Mouse (Mus musculus): Measurements from ENCODE around the gene Six5. TPM values are rescaled to one million over a fixed set of nuclear protein-coding genes. Genes with fewer than 3 reads are reported as not detected.
A peak's percentile ranks its signal among the peaks of the same experiment; 100 is the strongest.
"Not testable (repeated sequence)": the region's sequence is repeated elsewhere in the genome, so short reads cannot be mapped to it uniquely, and the experiment has no call there.

Six5 gene
- polyA plus RNA-seq, 1 experiment from 2014 or later: 10.5 TPM

- no peak overlapping the region for H3K27ac ChIP-seq (replicated peaks; ENCODE audit: low read depth, low read length)
- H3K4me1 ChIP-seq (ENCODE audit: control insufficient read depth, insufficient read depth, low read length): no peaks in the 10 kb centered on the region
- no peak overlapping the region for H3K4me3 ChIP-seq (ENCODE audit: low read depth, low read length)
- H3K9ac ChIP-seq (replicated peaks; ENCODE audit: low read length): no peak overlapping the region
- DNase-seq (ENCODE audit: low spot score) (peak; percentile 86), ATAC-seq (replicated peaks; ENCODE audit: insufficient number of reproducible peaks, low FRiP score, low TSS enrichment, low read depth) (no peak)
- WGBS: 12% methylated on average over 2 of the region's 2 CpGs
- no peaks in the 10 kb centered on the region for H3K9me3 ChIP-seq (replicated peaks; ENCODE audit: control insufficient read depth, low read length)
- H3K4me2 ChIP-seq (ENCODE audit: low read depth, low read length): no peak overlapping the region
- H3K36me3 ChIP-seq (replicated peaks; ENCODE audit: control insufficient read depth, insufficient read depth, low read depth, low read length): no peaks in the 10 kb centered on the region
- peaks cover 22% of the 10 kb centered on the region for H3K27me3 ChIP-seq (ENCODE audit: control insufficient read depth, insufficient read depth, low read length)
These were observed 25.7 kb upstream of the Six5 start for GRCm38 (mm10) chr7:19068707-19069106.

GRCm38 (mm10) chr7:19069500-19069899 lies 24.9 kb upstream of the Six5 start:
- Histone ChIP-seq H3K36me3 (replicated peaks; ENCODE audit: control insufficient read depth, insufficient read depth, low read depth, low read length) (no peaks in the 10 kb centered on the region), H3K9ac (replicated peaks; ENCODE audit: low read length) (no peak overlapping the region), H3K4me3 (ENCODE audit: low read depth, low read length) (no peak overlapping the region), H3K4me2 (ENCODE audit: low read depth, low read length) (no peak overlapping the region), H3K9me3 (replicated peaks; ENCODE audit: control insufficient read depth, low read length) (no peaks in the 10 kb centered on the region), H3K27me3 (ENCODE audit: control insufficient read depth, insufficient read depth, low read length) (peaks cover 21% of the 10 kb centered on the region), H3K27ac (replicated peaks; ENCODE audit: low read depth, low read length) (no peak overlapping the region), H3K4me1 (ENCODE audit: control insufficient read depth, insufficient read depth, low read length) (no peaks in the 10 kb centered on the region)
- ATAC-seq (replicated peaks; ENCODE audit: insufficient number of reproducible peaks, low FRiP score, low TSS enrichment, low read depth) (no peak), DNase-seq (ENCODE audit: low spot score) (no peak)
- WGBS: 49% methylated on average over 3 of the region's 3 CpGs

- not testable (repeated sequence) for H3K9ac ChIP-seq (replicated peaks; ENCODE audit: low read length); DNase-seq (ENCODE audit: low spot score); H3K9me3 ChIP-seq (replicated peaks; ENCODE audit: control insufficient read depth, low read length); H3K4me2 ChIP-seq (ENCODE audit: low read depth, low read length); H3K36me3 ChIP-seq (replicated peaks; ENCODE audit: control insufficient read depth, insufficient read depth, low read depth, low read length); ATAC-seq (replicated peaks; ENCODE audit: insufficient number of reproducible peaks, low FRiP score, low TSS enrichment, low read depth); H3K4me1 ChIP-seq (ENCODE audit: control insufficient read depth, insufficient read depth, low read length); H3K27ac ChIP-seq (replicated peaks; ENCODE audit: low read depth, low read length); H3K4me3 ChIP-seq (ENCODE audit: low read depth, low read length)
- peaks cover 11% of the 10 kb centered on the region for H3K27me3 ChIP-seq (ENCODE audit: control insufficient read depth, insufficient read depth, low read length)
- WGBS: 61% methylated on average over 3 of the region's 3 CpGs
These were observed 23.4 kb upstream of the Six5 start for GRCm38 (mm10) chr7:19071024-19071423.

- no peaks in the 10 kb centered on the region for H3K27me3 ChIP-seq (ENCODE audit: control insufficient read depth, insufficient read depth, low read length)
- no peak overlapping the region for H3K9ac ChIP-seq (replicated peaks; ENCODE audit: low read length)
- H3K4me2 ChIP-seq (ENCODE audit: low read depth, low read length): no peak overlapping the region
- DNase-seq (ENCODE audit: low spot score) (no peak), ATAC-seq (replicated peaks; ENCODE audit: insufficient number of reproducible peaks, low FRiP score, low TSS enrichment, low read depth) (no peak)
- no peaks in the 10 kb centered on the region for H3K9me3 ChIP-seq (replicated peaks; ENCODE audit: control insufficient read depth, low read length)
- H3K4me1 ChIP-seq (ENCODE audit: control insufficient read depth, insufficient read depth, low read length): no peaks in the 10 kb centered on the region
- no peak overlapping the region for H3K27ac ChIP-seq (replicated peaks; ENCODE audit: low read depth, low read length)
- H3K36me3 ChIP-seq (replicated peaks; ENCODE audit: control insufficient read depth, insufficient read depth, low read depth, low read length): no peaks in the 10 kb centered on the region
- WGBS: 77% methylated on average over 9 of the region's 9 CpGs
- no peak overlapping the region for H3K4me3 ChIP-seq (ENCODE audit: low read depth, low read length)
These were observed 20.9 kb upstream of the Six5 start for GRCm38 (mm10) chr7:19073504-19073903.

GRCm38 (mm10) chr7:19074494-19074893 lies 19.9 kb upstream of the Six5 start:
- Histone ChIP-seq H3K4me3 (ENCODE audit: low read depth, low read length) (no peak overlapping the region), H3K4me1 (ENCODE audit: control insufficient read depth, insufficient read depth, low read length) (no peaks in the 10 kb centered on the region), H3K9ac (replicated peaks; ENCODE audit: low read length) (no peak overlapping the region), H3K27ac (replicated peaks; ENCODE audit: low read depth, low read length) (no peak overlapping the region), H3K4me2 (ENCODE audit: low read depth, low read length) (no peak overlapping the region), H3K9me3 (replicated peaks; ENCODE audit: control insufficient read depth, low read length) (no peaks in the 10 kb centered on the region), H3K27me3 (ENCODE audit: control insufficient read depth, insufficient read depth, low read length) (no peaks in the 10 kb centered on the region), H3K36me3 (replicated peaks; ENCODE audit: control insufficient read depth, insufficient read depth, low read depth, low read length) (no peaks in the 10 kb centered on the region; the same call in none of the 2 replicates)
- 95% methylated on average over 6 of the region's 6 CpGs for WGBS
- no peak for ATAC-seq (replicated peaks; ENCODE audit: insufficient number of reproducible peaks, low FRiP score, low TSS enrichment, low read depth)
- DNase-seq (ENCODE audit: low spot score): no peak

- 54% methylated on average over 5 of the region's 5 CpGs for WGBS
- Histone ChIP-seq H3K9ac (replicated peaks; ENCODE audit: low read length) (no peak overlapping the region), H3K4me1 (ENCODE audit: control insufficient read depth, insufficient read depth, low read length) (no peaks in the 10 kb centered on the region), H3K4me2 (ENCODE audit: low read depth, low read length) (peak overlapping the region; percentile 28; the same call in 1 of the 2 replicates), H3K9me3 (replicated peaks; ENCODE audit: control insufficient read depth, low read length) (no peaks in the 10 kb centered on the region), H3K27ac (replicated peaks; ENCODE audit: low read depth, low read length) (no peak overlapping the region), H3K27me3 (ENCODE audit: control insufficient read depth, insufficient read depth, low read length) (no peaks in the 10 kb centered on the region), H3K36me3 (replicated peaks; ENCODE audit: control insufficient read depth, insufficient read depth, low read depth, low read length) (peaks cover 5% of the 10 kb centered on the region), H3K4me3 (ENCODE audit: low read depth, low read length) (peak overlapping the region; percentile 100)
- no peak for DNase-seq (ENCODE audit: low spot score)
- ATAC-seq (replicated peaks; ENCODE audit: insufficient number of reproducible peaks, low FRiP score, low TSS enrichment, low read depth): no peak
These were observed 19.2 kb upstream of the Six5 start for GRCm38 (mm10) chr7:19075231-19075630.

- H3K27ac ChIP-seq (replicated peaks; ENCODE audit: low read depth, low read length): peak within 1 kb of the TSS; percentile 52
- no peaks in the 10 kb centered on the region for H3K9me3 ChIP-seq (replicated peaks; ENCODE audit: control insufficient read depth, low read length)
- peak within 1 kb of the TSS; percentile 74 for H3K4me2 ChIP-seq (ENCODE audit: low read depth, low read length)
- peak within 1 kb of the TSS; percentile 100 for H3K4me3 ChIP-seq (ENCODE audit: low read depth, low read length)
- no peaks in the 10 kb centered on the region for H3K27me3 ChIP-seq (ENCODE audit: control insufficient read depth, insufficient read depth, low read length)
- peaks cover 12% of the 10 kb centered on the region for H3K36me3 ChIP-seq (replicated peaks; ENCODE audit: control insufficient read depth, insufficient read depth, low read depth, low read length)
- WGBS: 1% methylated on average over 61 of the region's 91 CpGs
- ATAC-seq (replicated peaks; ENCODE audit: insufficient number of reproducible peaks, low FRiP score, low TSS enrichment, low read depth) (peak; percentile 97), DNase-seq (ENCODE audit: low spot score) (peak; percentile 100)
- H3K9ac ChIP-seq (replicated peaks; ENCODE audit: low read length): peak within 1 kb of the TSS; percentile 96
- no peaks in the 10 kb centered on the region for H3K4me1 ChIP-seq (ENCODE audit: control insufficient read depth, insufficient read depth, low read length)
These were observed 18.4 kb upstream of the Six5 start, which contains the start of gene Dmwd for GRCm38 (mm10) chr7:19075723-19076585. Gene Dmwd (plus strand): TSS chr7:19076227.

GRCm38 (mm10) chr7:19076586-19076991 lies 17.8 kb upstream of the Six5 start:
- DNase-seq (ENCODE audit: low spot score): no peak
- Histone ChIP-seq H3K27me3 (ENCODE audit: control insufficient read depth, insufficient read depth, low read length) (no peaks in the 10 kb centered on the region), H3K36me3 (replicated peaks; ENCODE audit: control insufficient read depth, insufficient read depth, low read depth, low read length) (peaks cover 18% of the 10 kb centered on the region), H3K4me1 (ENCODE audit: control insufficient read depth, insufficient read depth, low read length) (no peaks in the 10 kb centered on the region), H3K27ac (replicated peaks; ENCODE audit: low read depth, low read length) (peak overlapping the region; percentile 52), H3K4me2 (ENCODE audit: low read depth, low read length) (peak overlapping the region; percentile 74), H3K4me3 (ENCODE audit: low read depth, low read length) (peak overlapping the region; percentile 100), H3K9ac (replicated peaks; ENCODE audit: low read length) (peak overlapping the region; percentile 96), H3K9me3 (replicated peaks; ENCODE audit: control insufficient read depth, low read length) (no peaks in the 10 kb centered on the region)
- no peak for ATAC-seq (replicated peaks; ENCODE audit: insufficient number of reproducible peaks, low FRiP score, low TSS enrichment, low read depth)
- WGBS: 0% methylated on average over 21 of the region's 22 CpGs

Measured in embryonic facial prominence, embryonic 11.5 days (tissue).